Mouse (Mus musculus): ENCODE results near the gene Dgki.

GRCm38 (mm10) chr6:37053411-37053810 lies 246.6 kb downstream of the Dgki start:
- TF ChIP-seq EP300 (IDR thresholded peaks at IDR 0.05; ENCODE audit: insufficient read depth, low read depth, low read length) (no peak), POLR2A (IDR thresholded peaks at IDR 0.05; ENCODE audit: insufficient read depth, low read depth, low read length) (no peak)
